Mouse (Mus musculus) kidney, adult 2 months (tissue): ENCODE results near the gene Vmn1r9.

Source experiments
- CTCF ChIP-seq: fragments of 200-500 bp; conservative IDR thresholded peaks from 2 replicates; pipeline ENCODE4 v1.5.1; 2011; ENCODE audit warnings: low read depth, mild to moderate bottlenecking, control low read depth, low read length, moderate library complexity, mixed read lengths; ENCODE audit not compliant: insufficient read depth, insufficient read length
- POLR2A ChIP-seq: fragments of 200-500 bp; IDR thresholded peaks from one replicate; pipeline ENCODE4 v1.6.1; 2011; ENCODE audit warnings: low read depth, low read length, control low read depth

DNA sequence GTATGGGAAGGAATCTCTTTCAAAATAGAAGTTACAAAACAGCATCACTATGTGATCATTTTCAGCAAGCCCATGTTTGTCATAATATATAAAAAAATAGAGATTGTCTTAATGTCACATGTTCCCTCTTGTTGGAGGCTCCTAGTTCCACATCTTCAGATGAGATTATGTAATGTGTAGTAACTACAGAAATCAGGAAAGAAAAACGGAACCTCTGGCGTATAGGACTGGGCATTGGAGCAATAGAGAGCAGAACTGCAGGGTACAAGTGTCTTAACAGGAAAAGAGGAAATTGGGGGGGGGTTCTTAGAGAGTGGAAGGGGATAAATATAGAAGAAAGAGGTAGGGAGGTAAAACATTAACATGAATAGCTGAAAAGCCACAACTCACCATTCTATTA, 31.9 kb upstream of the Vmn1r9 start:
- TF ChIP-seq CTCF (no peak), POLR2A (no peak)
